Mouse (Mus musculus): ENCODE data around the gene Timm50.

The Timm50 gene

DNA sequence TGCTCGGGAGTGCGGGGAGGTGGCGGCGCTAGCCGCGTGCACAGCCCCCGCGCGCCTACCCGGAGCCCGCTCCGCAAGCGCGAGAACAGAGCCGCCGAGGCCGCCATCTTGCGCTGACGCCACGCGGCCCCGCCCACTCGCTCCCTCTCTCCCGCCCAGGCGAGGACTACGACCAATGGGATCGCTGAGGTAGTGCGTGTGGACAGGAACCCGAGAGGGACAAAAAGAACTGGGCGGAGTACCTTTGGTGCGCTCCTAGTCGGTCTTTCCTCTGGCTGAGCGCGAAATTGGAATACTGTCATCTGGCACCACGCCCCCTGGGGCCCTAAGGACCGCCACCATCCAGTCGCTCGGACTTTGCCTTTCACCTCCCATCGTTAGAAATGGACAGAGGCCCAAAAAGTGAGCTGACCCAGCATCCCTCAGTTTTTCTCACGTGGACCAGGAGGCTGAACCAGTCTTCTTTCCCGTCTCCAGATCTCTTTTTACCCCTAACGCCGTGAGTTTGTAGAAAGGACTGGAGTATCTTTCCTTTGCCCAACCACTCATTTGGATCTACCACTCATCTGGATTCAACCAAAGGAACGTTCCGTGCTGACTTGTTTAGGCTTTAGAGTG, at the start of gene Timm50:
TSS of gene Timm50 (minus strand) at position 147 of the 618 bp plus-strand sequence.
- peak; percentile 99 for DNase-seq (ENCODE audit: low spot score in 2 of 2)

DNA sequence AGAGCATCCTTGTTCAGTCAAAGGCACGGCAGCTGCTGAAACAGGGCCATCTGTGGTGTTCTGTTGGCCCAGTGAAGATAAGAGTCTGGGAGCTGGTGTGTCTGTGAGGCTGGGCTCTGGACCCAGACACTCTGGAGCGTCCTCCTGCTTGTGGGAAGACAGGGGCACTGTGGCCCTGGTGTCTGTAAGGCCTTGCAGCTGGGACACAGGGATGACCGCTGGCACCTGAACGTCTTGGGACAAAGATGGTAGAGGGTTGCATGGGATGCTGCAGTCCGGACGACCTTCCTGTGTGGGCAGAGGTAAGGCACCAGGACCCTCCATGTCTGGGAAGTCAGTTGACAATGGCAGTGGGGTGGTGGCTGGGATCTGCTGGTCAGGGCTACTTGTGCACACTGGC, 48.4 kb upstream of the Timm50 start:
- DNase-seq (ENCODE audit: low spot score in 2 of 2): no peak

GRCm38 (mm10) chr7:28359854-28360253, 48.0 kb upstream of the Timm50 start:
- no peak for DNase-seq (ENCODE audit: low spot score in 2 of 2)

DNA sequence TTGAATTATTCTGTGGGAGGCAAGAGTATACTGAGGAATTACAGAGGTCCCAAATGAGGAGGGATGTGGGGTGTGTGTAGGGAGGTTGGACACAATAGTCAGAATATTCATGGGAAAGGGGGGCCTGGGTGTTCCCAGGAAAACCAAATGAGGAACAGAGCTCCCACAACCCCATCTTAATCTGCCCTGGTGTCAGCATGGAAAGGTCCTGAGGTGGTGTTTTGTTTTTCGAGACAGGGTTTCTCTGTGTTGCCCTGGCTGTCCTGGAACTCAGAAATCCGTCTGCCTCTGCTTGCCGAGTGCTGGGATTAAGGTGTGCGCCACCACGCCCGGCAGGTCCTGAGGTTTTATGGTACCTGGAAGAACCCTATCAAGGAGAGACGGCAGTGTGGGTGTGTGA, 46.6 kb upstream of the Timm50 start:
- DNase-seq (ENCODE audit: low spot score in 2 of 2): no peak

DNA sequence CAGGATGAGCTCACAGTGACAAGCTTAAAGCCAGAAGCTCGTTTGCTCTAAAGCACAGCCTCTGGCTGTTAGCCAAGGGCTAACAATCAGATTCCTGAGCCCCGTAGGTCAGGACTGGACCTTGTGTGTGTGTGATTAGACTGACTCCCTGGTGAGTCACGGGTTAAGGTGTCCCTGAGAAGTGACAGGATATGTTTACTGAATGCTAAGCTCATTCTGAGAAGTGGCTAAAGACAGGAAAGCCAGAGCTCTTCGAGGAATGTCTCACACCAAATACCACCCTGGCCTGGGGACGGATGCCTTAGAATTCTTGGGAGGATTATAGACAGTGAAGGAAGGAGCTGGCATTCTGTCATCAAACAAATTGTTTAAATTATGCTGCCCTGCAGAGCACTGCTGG, 46.1 kb upstream of the Timm50 start:
- no peak for DNase-seq (ENCODE audit: low spot score in 2 of 2)

- no peak for DNase-seq (ENCODE audit: low spot score in 2 of 2)
These were observed 45.1 kb upstream of the Timm50 start for GRCm38 (mm10) chr7:28356981-28357380.

DNA sequence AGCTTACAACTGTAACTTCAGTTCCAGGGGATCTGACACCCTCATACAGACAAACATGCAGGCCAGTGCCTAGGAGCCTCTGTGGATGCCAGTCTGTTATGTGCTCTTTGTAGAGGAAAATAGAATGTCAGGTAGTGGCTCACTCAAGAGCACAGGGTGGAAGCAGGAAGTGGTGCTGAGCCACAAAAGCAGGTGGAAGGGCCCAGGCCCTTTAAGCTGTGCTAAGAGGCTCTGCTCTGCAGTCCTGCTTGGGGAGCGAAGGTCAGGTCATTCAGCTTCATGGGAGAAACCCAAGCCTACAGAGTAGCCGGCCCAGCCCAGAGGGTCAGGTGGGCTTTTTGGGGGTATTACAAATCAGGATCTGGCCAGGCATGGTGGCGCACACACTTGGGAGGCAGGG, 43.3 kb upstream of the Timm50 start:
- no peak for DNase-seq (ENCODE audit: low spot score in 2 of 2)

DNA sequence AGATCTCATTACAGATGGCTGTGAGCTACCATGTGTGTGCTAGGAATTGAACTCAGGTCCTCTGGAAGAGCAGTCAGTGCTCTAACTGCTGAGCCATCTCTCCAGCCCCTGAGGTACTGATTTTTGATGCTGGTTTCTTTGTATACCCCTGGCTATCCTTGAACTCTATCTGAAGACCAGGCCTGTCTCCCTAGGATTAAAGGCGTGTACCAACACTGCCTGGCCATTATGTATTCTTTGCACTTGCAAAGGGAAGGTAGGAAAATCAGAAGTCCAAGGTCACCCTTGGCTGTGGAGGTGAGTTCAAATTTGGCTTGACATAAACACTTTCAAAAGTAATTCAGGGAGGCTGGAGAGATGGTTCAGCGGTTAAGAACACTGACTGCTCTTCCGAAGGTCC, 42.7 kb upstream of the Timm50 start:
- DNase-seq (ENCODE audit: low spot score in 2 of 2): no peak

GRCm38 (mm10) chr7:28354113-28354581, 42.3 kb upstream of the Timm50 start:
- DNase-seq (ENCODE audit: low spot score in 2 of 2): no peak

DNA sequence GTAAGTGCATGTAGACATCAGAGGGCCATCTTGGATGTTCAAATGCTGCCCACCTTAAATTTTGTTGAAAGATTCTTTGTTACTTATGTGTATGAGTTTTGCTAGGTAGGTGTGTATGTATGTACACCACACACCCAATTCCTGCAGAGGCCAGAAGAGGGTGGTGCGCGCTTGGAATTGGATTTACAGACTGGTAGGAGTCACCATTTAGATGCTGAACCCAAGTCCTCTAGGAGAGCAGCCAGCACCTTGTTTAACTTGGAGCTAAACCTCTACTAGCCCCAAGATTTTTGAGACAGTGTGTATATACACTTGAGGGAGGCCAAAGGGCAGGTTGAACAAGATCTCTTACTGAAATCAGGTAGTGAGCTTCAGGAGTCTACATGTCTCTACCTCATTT, 41.4 kb upstream of the Timm50 start:
- no peak for DNase-seq (ENCODE audit: low spot score in 2 of 2)

DNA sequence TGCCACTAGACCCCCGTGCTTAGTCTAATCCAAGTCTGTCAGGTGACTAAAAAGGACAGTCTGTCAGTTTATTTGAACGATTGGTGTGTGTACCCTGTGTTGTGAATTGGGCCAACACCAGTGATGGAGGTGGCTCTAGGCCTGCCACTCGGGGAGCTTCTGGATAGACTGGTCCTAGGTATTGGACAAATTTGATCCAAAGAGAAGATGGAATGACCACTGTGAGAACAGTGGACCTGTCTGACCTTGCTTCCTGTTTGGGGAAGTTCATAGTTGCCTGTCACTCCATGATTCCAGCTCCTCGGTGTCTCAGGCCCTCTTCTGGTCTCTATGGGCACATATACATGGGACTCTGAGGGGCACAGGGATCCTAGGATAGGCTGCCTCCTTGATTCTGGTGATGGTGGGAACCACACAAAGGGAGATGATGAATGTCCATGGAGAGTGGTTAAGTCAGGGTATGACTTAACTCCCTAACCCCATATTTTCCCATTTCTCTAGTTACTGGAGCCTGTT, 39.9 kb upstream of the Timm50 start:
- DNase-seq (ENCODE audit: low spot score in 2 of 2): no peak

DNA sequence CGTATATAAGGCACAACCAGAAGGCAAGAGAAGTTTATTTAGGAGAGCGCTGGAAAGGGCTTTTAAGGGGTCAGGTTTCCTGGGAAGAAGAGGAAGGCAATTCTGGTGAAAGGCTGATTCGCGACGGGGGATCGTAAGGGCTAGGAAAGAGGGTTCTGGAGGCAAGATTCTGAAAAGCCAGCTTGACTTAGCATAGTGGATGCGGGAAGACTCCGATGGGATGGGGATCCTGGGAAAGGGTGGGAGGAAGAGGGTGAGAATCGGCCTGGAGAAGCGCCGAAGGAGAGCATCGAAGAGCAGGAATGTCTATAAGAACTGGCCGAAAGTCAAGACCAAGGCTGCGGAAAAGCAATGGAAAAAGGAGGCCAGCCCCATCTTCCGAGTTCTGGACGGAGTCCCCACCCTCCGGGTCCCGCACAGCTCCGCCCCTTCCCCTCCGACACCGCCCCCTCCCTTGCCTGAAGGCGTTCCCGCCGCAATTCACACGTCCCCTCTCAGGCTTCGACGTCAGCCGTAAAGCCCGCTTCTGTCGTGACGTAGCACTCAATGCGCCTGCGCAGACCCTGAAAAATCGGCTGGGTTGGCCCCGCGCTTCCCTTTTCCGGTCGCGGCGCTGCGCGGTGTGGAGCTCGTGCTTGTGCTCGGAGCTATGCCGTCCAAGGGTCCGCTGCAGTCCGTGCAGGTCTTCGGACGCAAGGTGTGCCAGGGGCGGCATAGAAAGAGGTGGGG, 38.4 kb upstream of the Timm50 start, which contains the start of gene Rps16:
TSS of gene Rps16 (plus strand) at position 498 of the 729 bp plus-strand sequence.
- peak; percentile 98 to 99 for DNase-seq (ENCODE audit: low spot score in 2 of 2)

DNA sequence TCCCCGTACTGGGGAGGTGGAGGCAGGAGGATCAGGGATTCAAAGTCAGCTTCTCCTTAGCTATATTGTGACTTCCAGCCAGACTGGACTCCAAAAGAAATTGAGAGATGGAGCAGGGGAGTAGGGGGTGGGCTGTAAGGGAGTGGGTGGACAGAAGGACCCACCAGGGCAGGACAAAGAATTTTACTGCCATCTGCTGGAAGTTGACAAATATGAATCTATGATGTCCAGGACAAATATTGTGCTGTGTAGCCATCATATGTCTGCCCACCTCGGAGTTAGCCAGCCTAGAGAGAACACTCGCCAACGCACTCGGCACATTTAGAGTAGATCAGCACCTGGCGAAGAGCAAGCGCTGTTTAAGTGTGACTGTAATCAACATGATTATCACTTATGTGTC, 36.7 kb upstream of the Timm50 start:
- no peak for DNase-seq (ENCODE audit: low spot score in 2 of 2)

GRCm38 (mm10) chr7:28347746-28348145, 35.9 kb upstream of the Timm50 start:
- DNase-seq (ENCODE audit: low spot score in 2 of 2): no peak

- DNase-seq (ENCODE audit: low spot score in 2 of 2): peak in 1 of 2 experiments; percentile 74
These were observed 32.8 kb upstream of the Timm50 start for GRCm38 (mm10) chr7:28344637-28345036.

- no peak for DNase-seq (ENCODE audit: low spot score in 2 of 2)
These were observed 29.5 kb upstream of the Timm50 start for GRCm38 (mm10) chr7:28341381-28341780.

DNA sequence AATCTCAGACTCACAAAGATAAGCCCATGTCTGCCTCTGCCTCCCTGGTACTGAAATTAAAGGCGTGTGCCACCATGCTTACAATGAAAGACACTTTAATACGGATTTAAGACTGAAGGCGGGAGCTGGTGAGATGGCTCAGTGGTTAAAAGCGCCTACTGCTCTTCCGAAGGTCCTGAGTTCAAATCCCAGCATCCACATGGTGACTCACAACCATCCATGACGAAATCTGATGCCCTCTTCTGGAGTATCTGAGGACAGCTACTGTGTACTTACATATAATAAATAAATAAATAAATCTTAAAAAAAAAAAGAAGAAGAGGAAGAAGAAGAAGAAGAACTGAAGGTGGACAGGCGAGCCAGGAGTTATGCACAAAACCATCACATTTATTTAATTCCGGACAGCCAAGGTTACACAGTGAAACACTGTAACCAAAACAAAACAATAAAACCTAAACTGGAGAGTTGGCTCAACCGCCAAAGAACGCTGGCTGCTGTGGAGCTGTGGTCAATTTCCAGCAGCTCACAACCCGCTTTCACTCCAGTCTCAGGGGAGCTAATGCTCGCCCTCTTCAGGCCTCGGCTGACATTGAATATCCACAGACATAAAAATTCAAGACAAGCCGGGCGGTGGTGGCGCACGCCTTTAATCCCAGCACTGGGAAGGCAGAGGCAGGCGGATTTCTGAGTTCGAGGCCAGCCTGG, 27.5 kb upstream of the Timm50 start:
- DNase-seq (ENCODE audit: low spot score in 2 of 2): peak in 1 of 2 experiments; percentile 56

GRCm38 (mm10) chr7:28338108-28338998, 26.5 kb upstream of the Timm50 start, which contains the start of gene Supt5:
Supt5 (minus strand) TSS chr7:28338746.
- DNase-seq (ENCODE audit: low spot score in 2 of 2): peak; percentile 98 to 99

DNA sequence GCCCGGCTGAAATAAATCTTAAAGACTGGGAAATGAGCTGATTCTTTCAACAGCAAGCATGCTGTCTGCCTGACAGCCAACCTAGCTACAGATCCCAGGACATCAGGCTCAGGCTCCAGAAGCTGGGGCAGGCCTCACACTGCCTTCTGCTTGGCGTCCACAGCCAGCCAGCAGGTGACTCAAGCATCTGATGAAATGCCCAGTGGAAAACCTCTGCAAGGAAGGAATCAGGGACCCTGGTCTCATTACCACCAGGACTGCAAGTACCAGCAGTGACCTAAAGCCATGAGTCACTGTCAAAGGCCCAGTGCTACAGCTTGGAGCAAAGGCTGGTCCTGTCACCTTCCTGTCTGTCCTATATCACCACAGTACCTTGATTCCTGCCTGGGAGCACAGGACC, 23.6 kb upstream of the Timm50 start:
- no peak for DNase-seq (ENCODE audit: low spot score in 2 of 2)

GRCm38 (mm10) chr7:28334534-28334933, 22.7 kb upstream of the Timm50 start:
- DNase-seq (ENCODE audit: low spot score in 2 of 2): no peak

DNA sequence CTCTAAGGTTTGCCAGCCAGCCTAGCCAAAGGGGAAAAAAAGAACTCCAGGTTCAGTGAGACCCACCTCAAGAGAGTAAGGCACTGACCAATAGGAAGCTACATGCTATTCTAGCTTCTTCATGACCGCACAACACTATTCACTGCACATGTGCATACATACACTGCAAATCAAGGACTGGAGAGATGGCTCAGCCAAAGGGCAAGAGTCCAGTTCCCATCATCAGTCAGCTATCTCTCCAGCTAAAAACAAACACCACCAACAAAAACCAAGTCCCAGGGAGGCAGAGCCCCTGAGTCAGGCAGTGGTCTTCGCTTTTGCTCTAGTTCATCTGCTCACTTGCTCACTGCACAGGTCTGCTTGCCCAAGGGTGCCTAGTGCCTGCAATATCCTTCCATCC, 16.4 kb upstream of the Timm50 start:
- DNase-seq (ENCODE audit: low spot score in 2 of 2): no peak
